Mouse (Mus musculus): ENCODE results near the gene Kcnmb1.

Gene Kcnmb1

GRCm38 (mm10) chr11:33962688-33963407, at the start of gene Kcnmb1:
TSS of gene Kcnmb1 (plus strand) at chr11:33963013.
- DNase-seq (ENCODE audit: low read depth, low spot score), result peak; percentile 38

- DNase-seq (ENCODE audit: low read depth, low spot score), result no peak
Measured at GRCm38 (mm10) chr11:33913061-33913460, 49.8 kb upstream of the Kcnmb1 start.

- no peak for DNase-seq (ENCODE audit: low read depth, low spot score)
Measured at GRCm38 (mm10) chr11:33914216-33914615, 48.6 kb upstream of the Kcnmb1 start.

- peak; percentile 71 for DNase-seq (ENCODE audit: low read depth, low spot score)
Measured at GRCm38 (mm10) chr11:33917574-33917973, 45.2 kb upstream of the Kcnmb1 start.

- no peak for DNase-seq (ENCODE audit: low read depth, low spot score)
Measured at GRCm38 (mm10) chr11:33918424-33918823, 44.4 kb upstream of the Kcnmb1 start.

- no peak for DNase-seq (ENCODE audit: low read depth, low spot score)
Measured at GRCm38 (mm10) chr11:33919826-33920225, 43.0 kb upstream of the Kcnmb1 start.

GRCm38 (mm10) chr11:33921451-33921850, 41.4 kb upstream of the Kcnmb1 start:
- DNase-seq (ENCODE audit: low read depth, low spot score), result no peak

GRCm38 (mm10) chr11:33923031-33923430, 39.8 kb upstream of the Kcnmb1 start:
- peak; percentile 48 for DNase-seq (ENCODE audit: low read depth, low spot score)

GRCm38 (mm10) chr11:33925778-33926177, 37.0 kb upstream of the Kcnmb1 start:
- DNase-seq (ENCODE audit: low read depth, low spot score), result no peak

- DNase-seq (ENCODE audit: low read depth, low spot score), result no peak
Measured at GRCm38 (mm10) chr11:33926551-33926950, 36.3 kb upstream of the Kcnmb1 start.

GRCm38 (mm10) chr11:33927321-33927720, 35.5 kb upstream of the Kcnmb1 start:
- no peak for DNase-seq (ENCODE audit: low read depth, low spot score)

- no peak for DNase-seq (ENCODE audit: low read depth, low spot score)
Measured at GRCm38 (mm10) chr11:33927836-33928235, 35.0 kb upstream of the Kcnmb1 start.

- DNase-seq (ENCODE audit: low read depth, low spot score), result peak; percentile 77
Measured at GRCm38 (mm10) chr11:33928658-33929057, 34.2 kb upstream of the Kcnmb1 start.

- no peak for DNase-seq (ENCODE audit: low read depth, low spot score)
Measured at GRCm38 (mm10) chr11:33929412-33929811, 33.4 kb upstream of the Kcnmb1 start.

- DNase-seq (ENCODE audit: low read depth, low spot score), result no peak
Measured at GRCm38 (mm10) chr11:33931836-33932385, 30.9 kb upstream of the Kcnmb1 start.

- no peak for DNase-seq (ENCODE audit: low read depth, low spot score)
Measured at GRCm38 (mm10) chr11:33932386-33933111, 30.3 kb upstream of the Kcnmb1 start.

GRCm38 (mm10) chr11:33934286-33934685, 28.5 kb upstream of the Kcnmb1 start:
- no peak for DNase-seq (ENCODE audit: low read depth, low spot score)

- DNase-seq (ENCODE audit: low read depth, low spot score), result no peak
Measured at GRCm38 (mm10) chr11:33937641-33938040, 25.2 kb upstream of the Kcnmb1 start.

GRCm38 (mm10) chr11:33938561-33939274, 24.1 kb upstream of the Kcnmb1 start:
- DNase-seq (ENCODE audit: low read depth, low spot score), result no peak

- no peak for DNase-seq (ENCODE audit: low read depth, low spot score)
Measured at GRCm38 (mm10) chr11:33939456-33940113, 23.2 kb upstream of the Kcnmb1 start.

- no peak for DNase-seq (ENCODE audit: low read depth, low spot score)
Measured at GRCm38 (mm10) chr11:33943565-33943964, 19.2 kb upstream of the Kcnmb1 start.
